Mouse (Mus musculus) kidney, embryonic 15.5 days (tissue): ENCODE data around the gene Pim3. TPM values are rescaled to one million over a fixed set of nuclear protein-coding genes. Genes with fewer than 3 reads are reported as not detected.

Source experiments
- ATAC-seq: fragments of 200-750 bp; cut with Nextera tagmentation; replicated peaks from 2 replicates; pipeline ENCODE4 v1.8.0; 2017; ENCODE audit warnings: moderate TSS enrichment; ENCODE audit not compliant: low FRiP score
- H3K27ac ChIP-seq: fragments of 300-500 bp; sonication (generic); 2 replicates; pipeline ENCODE4 v1.5.1; 2015; ENCODE audit warnings: mild to moderate bottlenecking, inconsistent platforms
- H3K27me3 ChIP-seq: fragments of 300-500 bp; sonication (generic); 2 replicates; pipeline ENCODE4 v1.6.1; 2015; ENCODE audit warnings: inconsistent platforms
- H3K36me3 ChIP-seq: fragments of 300-500 bp; sonication (generic); 2 replicates; pipeline ENCODE4 v1.6.1; 2015; ENCODE audit warnings: inconsistent platforms
- H3K4me1 ChIP-seq: fragments of 300-500 bp; sonication (generic); 2 replicates; pipeline ENCODE4 v1.6.1; 2015; ENCODE audit warnings: inconsistent platforms
- H3K4me2 ChIP-seq: fragments of 300-500 bp; sonication (generic); 2 replicates; pipeline ENCODE4 v1.6.1; 2015; ENCODE audit warnings: moderate library complexity, mild to moderate bottlenecking, inconsistent platforms
- H3K4me3 ChIP-seq: fragments of 300-500 bp; sonication (generic); replicated peaks from 2 replicates; pipeline ENCODE4 v1.5.1; 2015; ENCODE audit warnings: mild to moderate bottlenecking, inconsistent platforms
- H3K9ac ChIP-seq: fragments of 300-500 bp; sonication (generic); 2 replicates; pipeline ENCODE4 v1.6.1; 2015; ENCODE audit warnings: mild to moderate bottlenecking, inconsistent platforms
- H3K9me3 ChIP-seq: fragments of 300-500 bp; sonication (generic); replicated peaks from 2 replicates; pipeline ENCODE4 v1.6.1; 2016; ENCODE audit warnings: inconsistent platforms
- WGBS: fragments of 180-500 bp; shearing (Covaris S2); methylation state at CpG from one replicate; pipeline ENCODE4 v1.1.7; 2015; ENCODE audit warnings: mixed read lengths; 5-methylcytosine and 5-hydroxymethylcytosine counted together
- polyA plus RNA-seq: library from polyadenylated mRNA; unstranded; fragments of >200 nt; fragmentation: Nextera tagmentation; extraction: Ambion mirVana; gene quantifications from 2 replicates; pipeline ENCODE4 v1.2.1, GENCODE M21; 2015

Gene Pim3
- polyA plus RNA-seq, 1 experiment from 2014 or later = 50.4 TPM

- H3K9me3 ChIP-seq = no peaks in the 10 kb centered on the region
- H3K9ac ChIP-seq = no peak overlapping the region
- H3K36me3 ChIP-seq = no peaks in the 10 kb centered on the region
- H3K27ac ChIP-seq = peak overlapping the region; percentile 69
- H3K4me1 ChIP-seq = peaks cover 48% of the 10 kb centered on the region
- no peaks in the 10 kb centered on the region for H3K27me3 ChIP-seq
- WGBS = 43% methylated on average over 6 of the region's 6 CpGs
- peak; percentile 50 for ATAC-seq
- peak overlapping the region; percentile 30; the same call in 1 of the 2 replicates for H3K4me2 ChIP-seq
- H3K4me3 ChIP-seq = no peak overlapping the region
Observed at GRCm38 (mm10) chr15:88854119-88854968, 7.6 kb upstream of the Pim3 start.

- peaks cover 45% of the 10 kb centered on the region for H3K4me1 ChIP-seq
- no peaks in the 10 kb centered on the region for H3K9me3 ChIP-seq
- H3K4me2 ChIP-seq = no peak overlapping the region
- H3K27me3 ChIP-seq = no peaks in the 10 kb centered on the region
- peak overlapping the region; percentile 69 for H3K27ac ChIP-seq
- 66% methylated on average over 15 of the region's 15 CpGs for WGBS
- H3K4me3 ChIP-seq = no peak overlapping the region
- ATAC-seq = no peak
- no peaks in the 10 kb centered on the region for H3K36me3 ChIP-seq
- H3K9ac ChIP-seq = no peak overlapping the region
Observed at GRCm38 (mm10) chr15:88854969-88855830, 6.8 kb upstream of the Pim3 start.

GRCm38 (mm10) chr15:88855896-88856417, 6.0 kb upstream of the Pim3 start:
- Histone ChIP-seq H3K4me1 (peaks cover 38% of the 10 kb centered on the region), H3K27ac (no peak overlapping the region), H3K27me3 (no peaks in the 10 kb centered on the region), H3K4me3 (no peak overlapping the region), H3K4me2 (no peak overlapping the region), H3K9ac (no peak overlapping the region), H3K36me3 (no peaks in the 10 kb centered on the region), H3K9me3 (no peaks in the 10 kb centered on the region)
- no peak for ATAC-seq
- WGBS = 75% methylated on average over 6 of the region's 6 CpGs

DNA sequence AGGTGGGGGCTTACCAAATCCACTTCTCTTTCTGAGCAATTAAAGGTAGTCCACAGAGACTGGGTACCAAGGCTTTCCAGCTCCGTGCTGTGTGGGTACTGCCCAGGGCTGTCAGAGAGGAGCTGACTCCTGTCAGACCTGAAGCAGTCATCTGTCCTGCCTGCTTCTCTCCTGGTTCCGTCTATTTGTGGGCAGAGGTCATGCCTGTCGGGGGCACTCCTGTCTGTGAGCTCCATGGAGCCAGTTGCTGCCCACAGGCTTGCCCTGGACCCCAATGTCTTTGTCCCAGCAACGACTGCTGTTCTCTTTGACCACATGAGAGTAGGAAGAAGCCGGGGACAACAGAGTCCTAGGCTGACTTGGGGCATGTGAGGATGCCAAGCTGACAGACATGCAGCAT, 5.4 kb upstream of the Pim3 start:
- H3K4me3 ChIP-seq = no peak overlapping the region
- H3K9me3 ChIP-seq = no peaks in the 10 kb centered on the region
- no peak overlapping the region for H3K4me2 ChIP-seq
- H3K36me3 ChIP-seq = no peaks in the 10 kb centered on the region
- ATAC-seq = no peak
- H3K9ac ChIP-seq = no peak overlapping the region
- H3K27me3 ChIP-seq = no peaks in the 10 kb centered on the region
- H3K27ac ChIP-seq = no peak overlapping the region
- 80% methylated on average over 5 of the region's 5 CpGs for WGBS
- H3K4me1 ChIP-seq = peaks cover 36% of the 10 kb centered on the region

- no peak overlapping the region for H3K4me3 ChIP-seq
- no peak overlapping the region for H3K27ac ChIP-seq
- WGBS = 92% methylated on average over 7 of the region's 7 CpGs
- H3K36me3 ChIP-seq = no peaks in the 10 kb centered on the region
- H3K9ac ChIP-seq = no peak overlapping the region
- H3K4me2 ChIP-seq = no peak overlapping the region
- H3K27me3 ChIP-seq = no peaks in the 10 kb centered on the region
- peaks cover 31% of the 10 kb centered on the region for H3K4me1 ChIP-seq
- no peak for ATAC-seq
- H3K9me3 ChIP-seq = no peaks in the 10 kb centered on the region
Observed at GRCm38 (mm10) chr15:88857361-88857760, 4.6 kb upstream of the Pim3 start.

DNA sequence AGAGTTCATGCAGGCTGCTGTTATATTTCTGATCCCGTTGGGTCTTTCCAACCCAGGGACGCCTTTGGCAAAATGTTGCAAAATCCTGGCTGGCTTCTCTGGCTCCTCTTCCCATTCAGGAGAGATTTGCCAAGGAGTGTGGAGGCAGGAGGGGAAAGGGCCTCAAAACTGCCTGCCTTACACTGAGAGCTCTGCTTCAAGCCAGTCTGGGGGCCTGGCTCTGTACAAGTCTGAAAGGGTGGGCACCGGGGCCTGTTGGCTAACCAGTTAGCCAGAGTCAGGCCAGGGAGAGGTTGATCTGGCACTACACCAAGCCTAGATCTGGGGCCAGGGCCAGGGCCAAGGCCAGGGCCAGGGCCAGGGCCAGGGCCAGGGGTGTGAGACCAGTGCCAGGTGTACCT, 3.8 kb upstream of the Pim3 start:
- Histone ChIP-seq H3K27ac (no peak overlapping the region), H3K4me1 (peaks cover 31% of the 10 kb centered on the region), H3K9me3 (no peaks in the 10 kb centered on the region), H3K27me3 (no peaks in the 10 kb centered on the region), H3K9ac (no peak overlapping the region), H3K4me3 (no peak overlapping the region), H3K4me2 (no peak overlapping the region), H3K36me3 (no peaks in the 10 kb centered on the region)
- 91% methylated on average over 3 of the region's 3 CpGs for WGBS
- ATAC-seq = no peak

GRCm38 (mm10) chr15:88858707-88859106, 3.3 kb upstream of the Pim3 start:
- no peak overlapping the region for H3K9ac ChIP-seq
- peaks cover 29% of the 10 kb centered on the region for H3K4me1 ChIP-seq
- no peaks in the 10 kb centered on the region for H3K36me3 ChIP-seq
- no peak overlapping the region for H3K4me2 ChIP-seq
- no peak overlapping the region for H3K4me3 ChIP-seq
- H3K9me3 ChIP-seq = no peaks in the 10 kb centered on the region
- 71% methylated on average over 2 of the region's 2 CpGs for WGBS
- ATAC-seq = no peak
- no peaks in the 10 kb centered on the region for H3K27me3 ChIP-seq
- no peak overlapping the region for H3K27ac ChIP-seq

DNA sequence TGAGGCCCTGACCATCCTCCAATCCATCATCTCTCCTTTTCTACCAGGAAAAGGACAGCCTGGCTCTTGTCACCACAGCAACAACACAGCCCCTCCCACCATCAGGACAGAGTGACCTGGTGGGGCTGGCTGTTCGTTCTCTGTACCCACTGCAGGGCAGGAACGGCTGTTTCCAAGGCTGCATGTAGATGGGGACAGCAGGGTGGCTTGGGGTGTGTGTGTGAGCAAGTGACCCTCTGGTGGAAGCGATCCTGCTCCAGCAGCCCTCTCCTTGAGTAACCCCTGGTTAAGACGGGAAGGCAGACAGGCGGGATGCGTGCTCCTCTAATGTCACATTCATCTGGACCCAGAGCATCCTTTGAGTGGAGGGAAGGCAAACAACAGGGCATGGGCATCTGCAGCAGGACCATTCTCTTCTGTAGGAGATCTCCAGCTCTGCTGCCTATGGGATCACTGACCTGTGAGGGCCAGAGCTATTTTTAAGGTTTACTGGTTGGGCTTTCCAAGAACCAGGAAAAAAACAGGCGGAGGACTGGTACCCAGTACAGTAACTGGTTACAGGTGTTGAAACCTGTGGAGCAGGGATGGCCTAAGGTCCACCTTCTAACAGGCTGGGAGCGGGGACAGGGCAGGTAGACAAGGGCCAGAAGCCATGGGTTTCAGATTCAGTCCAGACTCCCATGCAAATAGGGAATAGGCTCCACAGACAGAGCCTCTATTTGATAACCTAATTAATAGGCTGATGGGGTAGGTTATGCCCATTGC, 2.6 kb upstream of the Pim3 start:
- H3K9ac ChIP-seq = no peak overlapping the region
- peaks cover 2% of the 10 kb centered on the region; the same call in 1 of the 2 replicates for H3K36me3 ChIP-seq
- ATAC-seq = no peak
- H3K27me3 ChIP-seq = no peaks in the 10 kb centered on the region
- H3K4me1 ChIP-seq = peaks cover 28% of the 10 kb centered on the region
- no peak overlapping the region for H3K27ac ChIP-seq
- H3K4me2 ChIP-seq = no peak overlapping the region
- no peaks in the 10 kb centered on the region for H3K9me3 ChIP-seq
- WGBS = 72% methylated on average over 8 of the region's 8 CpGs
- H3K4me3 ChIP-seq = no peak overlapping the region

DNA sequence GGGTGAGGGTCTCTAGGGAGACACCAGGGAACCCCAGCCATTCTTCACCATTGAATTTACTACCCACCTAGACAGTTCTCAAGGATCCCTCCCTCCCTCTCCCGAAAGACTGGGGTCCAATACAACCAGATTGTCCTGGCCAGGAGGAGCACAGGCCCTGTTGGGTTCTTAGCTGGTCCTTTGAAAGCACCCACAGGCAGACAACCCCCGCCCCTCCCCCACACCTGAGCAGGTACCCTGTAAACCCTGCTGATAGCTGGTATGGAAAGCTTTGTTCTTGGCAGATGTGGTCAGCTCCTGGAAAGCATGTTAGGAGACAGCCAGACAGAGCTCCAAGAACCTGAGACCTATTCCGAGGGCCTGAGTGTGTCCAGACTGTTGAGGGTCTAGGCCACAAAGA, 1.2 kb upstream of the Pim3 start:
- ATAC-seq = no peak
- Histone ChIP-seq H3K27ac (no peak overlapping the region), H3K4me2 (no peak overlapping the region), H3K9me3 (no peaks in the 10 kb centered on the region), H3K36me3 (peaks cover 16% of the 10 kb centered on the region), H3K4me1 (peaks cover 28% of the 10 kb centered on the region), H3K9ac (no peak overlapping the region), H3K4me3 (no peak overlapping the region), H3K27me3 (no peaks in the 10 kb centered on the region)
- 88% methylated on average over 3 of the region's 3 CpGs for WGBS

GRCm38 (mm10) chr15:88862881-88863694, 1.1 kb downstream of the Pim3 start:
- H3K9me3 ChIP-seq = no peaks in the 10 kb centered on the region
- peak overlapping the region; percentile 84 for H3K9ac ChIP-seq
- H3K27ac ChIP-seq = peak overlapping the region; percentile 93
- under 1% methylated on average over 95 of the region's 98 CpGs for WGBS
- no peaks in the 10 kb centered on the region for H3K27me3 ChIP-seq
- peak overlapping the region; percentile 86 for H3K4me2 ChIP-seq
- peak overlapping the region; percentile 86 for H3K4me3 ChIP-seq
- H3K4me1 ChIP-seq = peaks cover 48% of the 10 kb centered on the region
- peak; percentile 5 for ATAC-seq
- peaks cover 28% of the 10 kb centered on the region for H3K36me3 ChIP-seq

DNA sequence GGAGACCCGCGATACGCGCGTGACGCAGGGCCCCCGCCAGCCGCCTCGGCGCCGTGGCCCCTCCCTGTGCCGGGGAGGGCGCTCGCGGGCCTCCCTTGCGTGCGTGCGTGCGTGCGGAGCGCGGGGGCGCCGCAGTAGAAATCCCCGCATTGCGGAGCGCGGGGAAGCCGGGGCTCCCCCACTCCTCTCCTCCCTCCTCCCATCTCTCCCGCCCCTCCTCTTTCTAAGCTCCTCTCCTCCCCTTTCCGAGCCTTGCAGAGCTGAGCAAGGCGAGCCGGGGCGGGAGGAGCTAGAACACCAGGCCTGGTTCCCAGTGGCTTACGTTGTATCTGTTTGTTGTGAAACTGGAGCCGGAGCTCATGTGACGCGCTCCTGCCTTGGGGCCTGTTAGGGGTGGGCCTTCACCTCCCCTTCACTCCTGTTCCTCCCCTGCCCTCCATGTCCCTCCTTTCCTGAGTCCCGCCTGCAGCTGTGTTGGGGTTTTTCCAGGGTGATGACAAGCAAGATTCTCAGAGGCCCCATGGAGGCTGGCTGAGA, 1.8 kb downstream of the Pim3 start:
- Histone ChIP-seq H3K4me2 (peak overlapping the region; percentile 86), H3K9me3 (no peaks in the 10 kb centered on the region), H3K4me1 (peaks cover 53% of the 10 kb centered on the region), H3K9ac (peak overlapping the region; percentile 84), H3K4me3 (peak overlapping the region; percentile 86), H3K27me3 (no peaks in the 10 kb centered on the region), H3K36me3 (peaks cover 28% of the 10 kb centered on the region), H3K27ac (peak overlapping the region; percentile 93)
- ATAC-seq = peak; percentile 86
- 0% methylated on average over 36 of the region's 39 CpGs for WGBS
